Mouse (Mus musculus) liver, embryonic 14.5 days (tissue): ENCODE measurements at regions not wholly inside any gene's neighbourhood (a gene's known extent, or its start where the extent isn't known, plus 50 kb on each side); places are given as distances from the start of the nearest gene placed in this dataset.

Experiments
- ATAC-seq: fragments of 200-750 bp; cut with Nextera tagmentation; 2 replicates; pipeline ENCODE4 v1.8.0; 2017; ENCODE audit warnings: moderate number of reproducible peaks, mild to moderate bottlenecking, moderate library complexity; ENCODE audit not compliant: insufficient read depth
- DNase-seq, 3 experiments: peaks; one replicate each; pipeline ENCODE4 v3.0.0-alpha.2; 2012 to 2013; ENCODE audit warnings: low read depth in 3 of 3, low spot score in 3 of 3
- H3K27ac ChIP-seq: fragments of 300-500 bp; sonication (generic); 2 replicates; pipeline ENCODE4 v1.5.1; 2014; ENCODE audit warnings: moderate library complexity, mild to moderate bottlenecking, control low read depth, inconsistent platforms
- H3K27me3 ChIP-seq: fragments of 300-500 bp; sonication (generic); 2 replicates; pipeline ENCODE4 v1.6.1; 2014; ENCODE audit warnings: mild to moderate bottlenecking, low read length, moderate library complexity; ENCODE audit not compliant: control insufficient read depth, insufficient read depth
- H3K36me3 ChIP-seq: fragments of 300-500 bp; sonication (generic); replicated peaks from 2 replicates; pipeline ENCODE4 v1.6.1; 2014; ENCODE audit warnings: low read depth; ENCODE audit not compliant: control insufficient read depth, insufficient read depth
- H3K4me1 ChIP-seq, 2 experiments: fragments of 200-500 bp in 1 of 2; fragments of 300-500 bp in 1 of 2; sonication (generic) in 1 of 2; replicated peaks; 2 replicates each; pipeline ENCODE4 v1.6.1; 2012 to 2014; ENCODE audit warnings: antibody characterized with exemption in 1 of 2, inconsistent platforms in 1 of 2, low read length in 1 of 2; ENCODE audit not compliant: control insufficient read depth in 2 of 2, insufficient read depth in 2 of 2
- H3K4me2 ChIP-seq: fragments of 300-500 bp; sonication (generic); 2 replicates; pipeline ENCODE4 v1.6.1; 2014; ENCODE audit warnings: low read depth, mild to moderate bottlenecking, control low read depth, moderate library complexity
- H3K4me3 ChIP-seq, 2 experiments: fragments of 200-500 bp in 1 of 2; fragments of 300-500 bp in 1 of 2; sonication (generic) in 1 of 2; 2 replicates each; pipeline ENCODE4 v1.5.1; 2012 to 2014; ENCODE audit warnings: low read depth in 2 of 2, low read length in 2 of 2, mild to moderate bottlenecking in 2 of 2, control low read depth in 1 of 2, inconsistent platforms in 1 of 2, moderate library complexity in 1 of 2; ENCODE audit not compliant: insufficient read depth in 1 of 2
- H3K9ac ChIP-seq: fragments of 300-500 bp; sonication (generic); replicated peaks from 2 replicates; pipeline ENCODE4 v1.6.1; 2014; ENCODE audit warnings: mild to moderate bottlenecking, control low read depth, moderate library complexity
- H3K9me3 ChIP-seq: fragments of 300-500 bp; sonication (generic); 2 replicates; pipeline ENCODE4 v1.6.1; 2016; ENCODE audit warnings: low read length, mixed read lengths; ENCODE audit not compliant: control insufficient read depth
- CTCF ChIP-seq: IDR thresholded peaks from 2 replicates; pipeline ENCODE4 v1.5.1; 2016; ENCODE audit warnings: antibody characterized with exemption, low read depth, control low read depth
- EP300 ChIP-seq: IDR thresholded peaks from 2 replicates; pipeline ENCODE4 v1.6.1; 2016; ENCODE audit warnings: antibody characterized with exemption, low read depth
- WGBS: fragments of 180-500 bp; shearing (Covaris S2); extraction: QIAGEN DNeasy Blood & Tissue Kit; methylation state at CpG from one replicate; pipeline ENCODE4 v1.1.7; 2014; ENCODE audit not compliant: insufficient replicate concordance; 5-methylcytosine and 5-hydroxymethylcytosine counted together

- 16% methylated on average over 1 of the region's 1 CpGs for WGBS
- Histone ChIP-seq H3K4me2 (no peak overlapping the region), H3K4me3 (no peak overlapping the region), H3K4me1 (no peaks in the 10 kb centered on the region), H3K36me3 (no peaks in the 10 kb centered on the region), H3K9ac (no peak overlapping the region), H3K9me3 (no peaks in the 10 kb centered on the region), H3K27me3 (no peaks in the 10 kb centered on the region), H3K27ac (no peak overlapping the region)
- no peak for DNase-seq
- TF ChIP-seq CTCF (no peak), EP300 (no peak)
- ATAC-seq, result no peak
These were observed 287.9 kb upstream of the Fbxo33 start for GRCm38 (mm10) chr12:59507431-59507830.

DNA sequence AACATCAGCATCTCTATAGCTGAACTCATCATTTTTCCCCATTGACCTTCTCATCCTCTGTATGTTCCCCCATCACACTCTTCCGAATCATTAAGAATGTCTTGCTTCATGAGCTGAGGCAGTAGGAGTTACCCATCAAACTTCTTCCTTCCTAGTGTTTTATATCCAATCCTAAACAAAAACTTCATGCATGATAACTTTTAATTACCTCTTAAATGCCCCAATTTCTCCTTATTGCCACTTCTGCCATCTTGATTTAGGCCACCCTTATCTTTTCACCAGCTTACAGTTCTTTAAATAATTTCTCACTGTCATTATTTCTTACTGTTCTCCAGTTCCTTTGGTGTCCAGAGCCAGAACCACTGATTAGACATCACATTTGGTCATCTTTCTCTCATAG lies 277.9 kb upstream of the Fbxo33 start:
- WGBS, result 61% methylated on average over 1 of the region's 1 CpGs
- no peaks in the 10 kb centered on the region for H3K27me3 ChIP-seq
- H3K4me1 ChIP-seq, result no peaks in the 10 kb centered on the region
- H3K4me3 ChIP-seq, result no peak overlapping the region
- TF ChIP-seq EP300, result no peak
- TF ChIP-seq CTCF, result no peak
- no peak for DNase-seq
- no peak overlapping the region for H3K9ac ChIP-seq
- H3K4me2 ChIP-seq, result no peak overlapping the region
- H3K9me3 ChIP-seq, result no peaks in the 10 kb centered on the region
- H3K36me3 ChIP-seq, result no peaks in the 10 kb centered on the region
- no peak overlapping the region for H3K27ac ChIP-seq
- ATAC-seq, result no peak

- no peaks in the 10 kb centered on the region for H3K27me3 ChIP-seq
- no peaks in the 10 kb centered on the region for H3K36me3 ChIP-seq
- H3K9ac ChIP-seq, result no peak overlapping the region
- H3K4me2 ChIP-seq, result no peak overlapping the region
- no peaks in the 10 kb centered on the region for H3K9me3 ChIP-seq
- H3K4me1 ChIP-seq, result no peaks in the 10 kb centered on the region
- no peak overlapping the region for H3K27ac ChIP-seq
- DNase-seq, result no peak
- no peak overlapping the region for H3K4me3 ChIP-seq
- no peak for ATAC-seq
- TF ChIP-seq CTCF (no peak), EP300 (no peak)
- 45% methylated on average over 6 of the region's 6 CpGs for WGBS
These were observed 268.5 kb upstream of the Fbxo33 start for GRCm38 (mm10) chr12:59488019-59488418.

DNA sequence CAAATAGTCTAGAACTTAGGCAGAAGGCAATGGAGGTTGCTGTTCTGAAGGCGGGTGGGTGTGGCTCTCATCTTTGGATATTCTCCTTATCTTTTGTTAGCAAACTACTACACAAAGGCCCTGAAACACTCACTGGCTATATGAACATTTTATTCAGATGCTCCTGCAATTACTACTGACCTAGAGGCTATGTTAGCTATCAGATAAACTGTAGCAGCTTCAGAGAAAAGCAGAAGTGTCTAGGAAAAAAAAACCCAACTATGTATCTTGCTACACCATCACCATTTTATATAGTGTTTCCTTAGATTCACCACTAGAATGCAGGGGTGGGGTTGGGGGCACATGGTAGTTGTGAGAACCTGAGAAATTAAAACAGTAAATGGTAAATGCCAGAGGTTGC lies 268.0 kb upstream of the Fbxo33 start:
- TF ChIP-seq CTCF (no peak), EP300 (no peak)
- WGBS, result 74% methylated on average over 1 of the region's 1 CpGs

GRCm38 (mm10) chr12:59460997-59461961 lies 241.8 kb upstream of the Fbxo33 start:
- DNase-seq, result no peak
- no peak for TF ChIP-seq CTCF
- TF ChIP-seq EP300, result no peak

More for the DNA sequence above, 268.0 kb upstream of the Fbxo33 start:
- DNase-seq, result no peak
- no peaks in the 10 kb centered on the region for H3K9me3 ChIP-seq
- H3K36me3 ChIP-seq, result no peaks in the 10 kb centered on the region
- no peaks in the 10 kb centered on the region for H3K4me1 ChIP-seq
- H3K4me2 ChIP-seq, result no peak overlapping the region
- H3K9ac ChIP-seq, result no peak overlapping the region
- ATAC-seq, result no peak
- H3K4me3 ChIP-seq, result no peak overlapping the region
- H3K27me3 ChIP-seq, result no peaks in the 10 kb centered on the region
- no peak overlapping the region for H3K27ac ChIP-seq

More at GRCm38 (mm10) chr12:59460997-59461961, 241.8 kb upstream of the Fbxo33 start:
- Histone ChIP-seq H3K27ac (no peak overlapping the region), H3K4me2 (no peak overlapping the region), H3K9ac (no peak overlapping the region), H3K4me3 (no peak overlapping the region), H3K4me1 (no peaks in the 10 kb centered on the region), H3K36me3 (no peaks in the 10 kb centered on the region), H3K9me3 (no peaks in the 10 kb centered on the region), H3K27me3 (no peaks in the 10 kb centered on the region)
- 64% methylated on average over 10 of the region's 10 CpGs for WGBS
- no peak for ATAC-seq
